Mouse (Mus musculus) 3134 (cell line): ENCODE data around the gene Lrit3.
"Not testable (repeated sequence)": the region's sequence is repeated elsewhere in the genome, so short reads cannot be mapped to it uniquely, and the experiment has no call there.

Source experiments
- DNase-seq: peaks from one replicate; pipeline ENCODE4 v3.0.0-alpha.2; 2011; ENCODE audit warnings: low spot score; ENCODE audit not compliant: insufficient read length; ENCODE audit errors: extremely low read depth

Lrit3 gene

GRCm38 (mm10) chr3:129781435-129781834, 22.4 kb downstream of the Lrit3 start:
- DNase-seq = no peak

DNA sequence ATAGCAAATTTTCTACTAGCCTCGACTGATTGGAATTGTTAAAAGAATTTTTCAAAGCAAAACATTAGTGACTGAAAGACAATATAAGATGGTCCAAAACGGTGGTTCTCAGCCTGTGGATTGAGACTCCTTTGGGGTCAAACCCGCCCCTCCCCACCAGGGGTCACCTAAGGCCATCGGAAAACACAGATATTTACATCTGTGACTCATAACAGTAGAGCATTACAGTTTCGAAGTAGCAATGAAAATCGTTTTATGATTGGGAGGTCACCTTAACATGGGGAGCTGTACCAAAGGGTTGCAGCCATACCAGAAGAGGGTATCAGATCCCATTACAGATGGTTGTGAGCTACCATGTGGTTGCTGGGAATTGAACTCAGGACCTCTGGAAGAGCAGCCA, 32.6 kb downstream of the Lrit3 start:
- DNase-seq = no peak

DNA sequence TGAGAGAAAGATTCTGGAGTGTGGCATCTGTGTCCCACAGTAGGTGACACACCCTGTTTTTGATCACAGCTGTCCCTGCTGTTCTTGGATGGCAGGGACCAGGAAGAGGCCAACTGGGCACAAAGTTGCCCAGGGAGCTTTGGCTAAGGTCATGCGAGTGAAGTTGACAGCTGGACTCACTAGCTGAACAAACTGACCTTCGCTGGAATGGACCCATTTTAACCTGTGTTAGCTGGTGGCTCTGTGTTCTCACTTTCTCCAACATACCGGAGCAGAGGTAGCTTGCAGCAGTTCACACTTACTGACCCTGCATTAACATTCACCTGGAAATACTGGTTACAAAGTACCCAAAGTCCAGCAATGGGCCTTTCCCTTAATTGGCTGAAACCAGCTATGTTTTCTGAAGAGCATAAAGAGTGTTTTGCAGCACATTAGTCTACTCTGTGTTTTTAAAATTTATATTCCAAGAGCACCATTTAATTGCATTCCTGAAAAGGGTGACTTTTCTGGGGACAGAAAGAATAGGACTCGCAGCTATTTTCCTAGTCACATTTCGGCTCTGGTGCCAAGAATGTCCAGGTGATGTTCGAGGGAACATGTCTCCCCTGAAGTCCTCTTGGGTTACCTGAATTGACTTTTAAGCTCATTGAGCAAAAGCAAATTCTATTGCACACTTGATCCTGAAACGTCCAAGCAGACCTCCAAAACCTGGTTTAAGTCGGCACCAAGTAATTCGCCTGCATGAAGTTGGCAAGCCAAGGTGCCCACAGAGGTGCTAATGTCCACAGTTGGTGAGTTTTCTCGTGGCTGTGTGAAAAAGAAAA, 36.6 kb downstream of the Lrit3 start:
- DNase-seq = no peak

DNA sequence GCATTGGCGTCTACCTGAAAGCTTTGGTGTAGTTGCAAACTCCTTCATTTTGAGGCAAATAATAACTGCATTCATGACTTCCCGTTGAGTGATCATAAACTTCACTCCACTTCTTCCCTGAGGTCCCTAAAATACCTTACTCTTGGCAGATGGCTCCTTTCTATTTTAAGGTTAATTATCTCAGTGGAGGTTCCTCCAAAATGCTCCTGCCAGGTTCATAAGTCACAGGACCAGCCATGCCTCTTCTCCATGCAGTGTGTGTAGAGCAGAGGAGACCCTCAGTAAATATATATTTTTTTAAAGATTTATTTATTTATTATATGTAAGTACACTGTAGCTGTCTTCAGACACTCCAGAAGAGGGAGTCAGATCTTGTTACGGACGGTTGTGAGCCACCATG, 37.7 kb downstream of the Lrit3 start:
- no peak for DNase-seq

DNA sequence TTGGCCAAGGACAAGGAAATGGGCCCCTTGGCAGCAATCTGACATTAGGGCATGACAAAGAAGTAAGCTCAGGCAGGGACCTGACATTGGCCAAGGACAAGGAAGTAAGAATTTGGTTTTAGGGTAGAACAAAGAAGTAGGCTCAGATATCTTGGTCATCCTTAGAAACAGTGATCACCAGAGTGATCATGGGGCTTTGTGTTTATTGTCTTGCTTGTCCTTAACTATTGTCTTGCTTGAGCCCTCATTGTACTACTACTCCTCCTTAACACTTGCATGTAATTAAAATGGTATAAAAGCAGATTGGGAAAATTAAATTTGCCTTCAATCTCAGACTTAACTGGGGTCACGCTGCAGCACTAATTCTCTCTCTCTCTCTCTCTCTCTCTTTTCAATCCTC, 46.2 kb downstream of the Lrit3 start:
- DNase-seq = not testable (repeated sequence)

- DNase-seq = no peak
Observed at GRCm38 (mm10) chr3:129754650-129755604, 48.9 kb downstream of the Lrit3 start, which contains the start of gene Egf. Egf (minus strand) TSS chr3:129755316.

- peak; percentile 34 for DNase-seq
Observed at GRCm38 (mm10) chr3:129744803-129745202, 59.0 kb downstream of the Lrit3 start.

GRCm38 (mm10) chr3:129742781-129743180, 61.0 kb downstream of the Lrit3 start:
- no peak for DNase-seq

GRCm38 (mm10) chr3:129738291-129739183, 65.3 kb downstream of the Lrit3 start:
- no peak for DNase-seq
